Mouse (Mus musculus) c-Kit-positive CD71-negative TER-119-negative erythroid progenitor cells, embryonic 14.5 days (primary cell): ENCODE measurements around the gene Dscaml1.

Experiments used
- DNase-seq: peaks from one replicate; pipeline ENCODE4 v3.0.0-alpha.2; 2013; ENCODE audit warnings: low read depth

Gene Dscaml1

GRCm38 (mm10) chr9:45779201-45779600 lies 352.8 kb downstream of the Dscaml1 start:
- DNase-seq = no peak

DNA sequence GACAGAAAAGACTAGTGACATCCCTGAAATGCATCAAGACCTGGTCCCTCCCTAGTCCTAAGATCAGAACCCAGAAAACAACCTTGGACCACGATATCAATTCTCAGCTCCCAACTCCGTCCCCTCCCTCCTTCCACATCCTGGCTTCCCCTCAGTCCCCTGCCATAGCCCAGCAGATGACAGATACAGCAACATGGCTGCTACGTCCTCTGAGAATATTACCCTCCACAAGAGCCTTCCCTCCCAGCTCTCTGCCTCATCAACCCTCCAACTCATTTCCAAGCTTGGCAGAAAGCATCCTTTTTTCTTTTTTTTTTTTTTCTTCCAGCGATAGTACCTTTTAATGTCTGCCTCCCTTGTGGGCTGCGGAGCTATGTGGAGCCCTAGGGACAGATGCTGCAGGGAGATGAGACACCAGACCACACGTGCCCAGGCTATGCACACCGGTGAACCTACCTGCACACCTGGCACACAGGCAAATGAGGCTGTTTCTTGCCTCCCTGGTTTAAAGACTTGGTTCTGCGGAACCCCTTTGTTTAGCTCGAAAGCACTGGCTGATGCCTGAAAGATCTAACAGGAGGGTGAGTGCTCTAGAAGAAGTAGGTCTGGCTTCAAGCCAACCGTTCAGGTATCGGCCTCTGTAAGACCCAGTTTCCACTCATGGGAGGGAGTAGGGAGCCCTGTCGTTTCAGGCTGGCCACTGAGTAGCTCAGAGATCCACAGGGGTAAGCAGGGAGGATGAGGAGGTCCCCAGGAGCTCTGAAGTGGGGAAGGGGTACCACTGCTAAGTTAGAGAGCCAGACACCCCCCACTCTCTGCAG lies 357.0 kb downstream of the Dscaml1 start:
- DNase-seq = no peak

DNA sequence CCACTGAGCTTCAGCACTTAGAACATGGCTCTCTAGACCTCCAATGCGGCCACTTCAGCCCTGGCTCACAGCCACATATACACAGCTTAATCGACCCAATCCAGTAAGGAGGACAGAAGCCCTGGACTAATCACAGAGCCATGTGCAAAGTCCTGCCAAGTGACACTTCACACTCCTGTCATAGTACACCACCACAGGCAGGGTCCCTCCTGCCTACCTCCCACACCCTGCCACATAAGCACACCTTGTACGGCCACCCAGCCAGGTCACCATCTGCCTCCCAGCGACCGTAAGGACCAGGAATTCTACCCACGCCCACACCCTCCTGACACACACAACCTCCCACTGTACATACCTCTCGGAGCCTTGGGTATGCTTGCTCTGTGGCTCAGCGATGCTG lies 360.6 kb downstream of the Dscaml1 start:
- DNase-seq = no peak

DNA sequence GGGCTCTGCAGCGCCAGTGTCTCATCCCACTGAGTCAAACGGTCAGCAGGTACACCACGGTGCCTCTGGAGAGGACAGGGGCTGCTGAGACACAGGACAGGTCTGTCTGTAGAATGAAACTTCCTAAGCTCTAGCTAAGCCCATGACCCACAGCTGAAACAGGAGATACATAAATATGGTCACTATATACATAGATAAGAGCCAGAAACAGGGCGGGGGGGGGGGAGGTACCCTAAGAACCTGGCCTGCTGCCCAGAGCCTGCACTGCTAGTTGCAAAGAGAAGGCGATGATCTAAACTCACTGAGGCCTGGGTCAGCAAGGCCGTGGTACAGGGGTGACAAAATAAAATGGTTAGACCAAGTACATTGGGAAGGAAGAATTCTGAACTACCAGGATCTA lies 361.1 kb downstream of the Dscaml1 start:
- DNase-seq = no peak

DNA sequence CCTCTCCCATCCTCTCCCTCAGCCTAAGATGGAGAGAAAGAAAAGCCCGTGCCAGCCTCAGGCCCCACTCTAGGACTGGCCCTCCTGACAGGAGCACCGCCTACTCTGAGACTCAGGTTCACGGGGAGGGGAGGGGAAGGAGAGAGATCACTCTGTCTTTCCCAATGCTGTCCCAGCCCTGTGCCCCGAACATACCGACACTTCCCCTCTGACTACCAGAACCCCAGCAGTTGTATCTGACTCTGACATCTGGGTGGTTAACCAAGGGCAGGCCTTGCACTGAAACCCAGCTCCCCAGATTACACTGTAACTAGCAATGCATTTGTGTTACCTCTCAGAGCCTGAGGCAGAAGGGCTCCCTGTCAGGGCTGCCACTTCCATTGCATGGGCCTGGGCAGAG lies 362.0 kb downstream of the Dscaml1 start:
- no peak for DNase-seq

GRCm38 (mm10) chr9:45791456-45792142 lies 365.2 kb downstream of the Dscaml1 start:
- no peak for DNase-seq

DNA sequence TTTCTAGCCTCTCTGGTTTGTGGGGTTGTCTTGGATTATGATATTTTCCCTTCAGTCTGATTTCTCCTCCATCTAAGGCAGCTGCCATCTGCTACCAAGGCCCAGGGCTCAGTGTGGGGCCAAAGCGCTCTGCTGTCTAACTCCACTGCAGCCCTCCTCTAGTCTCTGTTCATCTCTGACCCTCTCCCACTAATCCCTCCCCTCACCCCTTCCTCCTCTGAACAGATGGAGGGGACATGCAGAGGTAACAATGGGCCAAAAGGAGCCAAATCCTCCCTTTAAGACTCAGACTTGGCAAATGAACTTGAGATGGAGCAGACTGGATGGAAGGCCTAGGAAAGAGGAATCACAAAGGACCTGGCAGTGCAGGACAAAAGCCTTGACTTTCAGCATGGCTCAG lies 365.8 kb downstream of the Dscaml1 start:
- DNase-seq = no peak

DNA sequence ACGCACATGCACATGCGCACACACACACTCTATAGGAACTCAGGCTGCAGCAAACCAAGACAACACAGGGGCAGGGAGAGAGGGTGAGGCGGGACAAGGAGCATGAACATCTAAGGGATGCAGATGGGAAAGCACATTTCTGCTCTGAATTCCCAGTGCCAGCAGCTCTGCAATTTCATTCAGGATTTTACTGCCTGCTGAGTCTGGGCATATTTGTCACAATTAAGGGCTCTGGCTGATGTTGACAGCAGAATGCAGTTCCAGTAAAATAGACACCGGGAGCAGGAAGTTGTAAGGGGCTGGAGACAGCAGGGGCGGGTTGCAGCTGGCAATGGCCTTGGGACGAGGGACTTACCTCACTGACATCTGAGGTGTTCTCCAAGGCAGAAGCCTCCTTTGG lies 367.3 kb downstream of the Dscaml1 start:
- DNase-seq = no peak

DNA sequence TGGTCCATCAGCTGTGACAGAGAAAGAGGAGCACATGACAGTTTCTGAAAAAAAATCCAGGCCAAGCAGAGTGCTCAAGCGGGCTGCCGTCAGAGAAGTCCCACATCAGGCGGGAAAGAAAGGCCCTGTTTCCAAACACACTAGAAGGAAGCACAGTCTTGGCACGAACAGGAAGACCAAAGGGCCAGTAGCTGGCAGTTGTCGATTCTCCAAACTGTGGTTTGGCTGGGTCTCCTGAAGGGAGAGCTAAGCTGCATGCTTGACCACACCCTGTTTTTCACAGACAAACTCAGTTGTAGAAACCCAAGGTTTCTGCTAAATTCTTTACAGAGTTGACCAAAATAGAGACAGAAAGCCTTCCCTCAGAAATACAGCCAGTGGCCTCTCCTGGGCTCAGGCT lies 369.3 kb downstream of the Dscaml1 start:
- no peak for DNase-seq

DNA sequence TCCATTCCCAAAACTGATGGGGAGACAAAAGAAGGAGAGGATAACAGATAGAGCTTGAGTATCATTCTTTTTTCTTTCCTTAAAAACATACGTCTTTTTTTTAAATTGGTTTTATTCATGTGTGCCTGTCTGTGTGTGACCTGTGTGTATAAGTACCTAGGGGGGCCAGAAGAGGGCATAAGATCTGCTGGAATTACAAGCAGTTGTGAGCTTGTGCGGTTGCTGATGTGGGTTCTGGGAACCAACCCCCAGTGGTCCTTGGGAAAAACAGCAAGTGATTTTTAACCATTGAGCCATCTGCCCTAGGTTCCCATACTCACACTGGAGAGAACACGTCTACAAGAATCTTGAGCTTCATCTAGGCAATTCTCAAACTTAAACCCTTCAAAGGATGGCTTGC lies 370.8 kb downstream of the Dscaml1 start:
- no peak for DNase-seq

- no peak for DNase-seq
These were observed 372.2 kb downstream of the Dscaml1 start for GRCm38 (mm10) chr9:45798467-45799164.

GRCm38 (mm10) chr9:45799402-45799801 lies 373.0 kb downstream of the Dscaml1 start:
- no peak for DNase-seq
